Mouse (Mus musculus): ENCODE data around the gene Spop. TPM values are rescaled to one million over a fixed set of nuclear protein-coding genes. Genes with fewer than 3 reads are reported as not detected.
A peak's percentile ranks its signal among the peaks of the same experiment; 100 is the strongest.

Gene Spop
- polyA plus RNA-seq, 1 experiment from 2014 or later = 161 TPM

DNA sequence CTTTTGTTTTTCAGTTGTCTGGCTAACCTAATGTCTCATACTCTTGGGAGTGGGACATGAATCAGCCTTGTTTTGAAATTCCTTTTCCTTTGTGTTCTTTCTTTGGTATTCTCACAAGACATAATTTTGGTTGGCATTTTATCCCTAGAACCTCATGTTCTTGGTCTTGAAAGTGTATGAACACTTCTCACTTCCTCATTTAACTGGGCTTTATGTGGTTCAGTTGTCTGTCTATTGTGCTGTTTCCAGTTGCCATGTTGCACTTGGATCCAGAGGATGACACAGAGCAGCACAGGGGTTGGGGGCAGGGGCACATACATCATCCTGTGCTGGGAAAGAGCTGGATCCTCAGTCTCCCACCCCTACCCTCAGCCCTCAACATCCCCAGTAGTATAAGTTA is 2.1 kb downstream of the Spop start:
- no peak overlapping the region for H3K4me3 ChIP-seq (replicated peaks; ENCODE audit: low read depth, low read length)

DNA sequence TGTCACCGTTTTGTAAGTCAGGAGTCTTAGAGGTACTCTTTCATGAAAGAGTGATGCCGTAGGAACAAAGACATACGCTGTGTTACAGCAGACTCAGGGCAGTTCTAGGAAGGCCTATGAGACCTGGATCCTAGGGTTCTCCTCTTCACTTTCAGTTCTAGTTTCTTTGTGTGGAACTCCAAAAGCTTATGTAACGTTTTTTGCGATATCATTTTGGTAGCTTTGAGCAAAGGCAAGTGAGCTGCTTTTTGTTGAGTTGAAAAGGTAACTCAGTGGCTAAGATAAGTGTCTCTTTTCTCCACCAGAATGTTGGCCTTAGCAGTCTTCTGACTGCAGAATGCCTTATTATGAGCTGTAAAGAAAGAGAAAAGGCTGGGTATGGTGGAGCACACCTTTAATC is 3.5 kb downstream of the Spop start:
- Histone ChIP-seq H3K4me1 (ENCODE audit: control insufficient read depth, insufficient read depth, low read length) (peaks cover 23% of the 10 kb centered on the region), H3K36me3 (ENCODE audit: control insufficient read depth, insufficient read depth, low read length) (0 out of 2 replicates have a peak, but pooled peaks cover 3% of the 10 kb centered on the region), H3K9me3 (ENCODE audit: control insufficient read depth, low read length) (no peaks in the 10 kb centered on the region), H3K4me2 (ENCODE audit: low read length) (no peak overlapping the region), H3K27me3 (ENCODE audit: control insufficient read depth, insufficient read depth, low read length) (no peaks in the 10 kb centered on the region), H3K4me3 (replicated peaks; ENCODE audit: low read depth, low read length) (no peak overlapping the region), H3K9ac (replicated peaks; ENCODE audit: low read length) (no peak overlapping the region), H3K27ac (replicated peaks; ENCODE audit: low read depth, low read length) (no peak overlapping the region)
- 83% methylated on average over 5 of the region's 5 CpGs for WGBS
- ATAC-seq (ENCODE audit: low FRiP score, low TSS enrichment) (no peak), DNase-seq (no peak)

More for the DNA sequence above, 2.1 kb downstream of the Spop start:
- 0 out of 2 replicates have a peak, but pooled peaks cover 3% of the 10 kb centered on the region for H3K36me3 ChIP-seq (ENCODE audit: control insufficient read depth, insufficient read depth, low read length)
- peaks cover 28% of the 10 kb centered on the region for H3K4me1 ChIP-seq (ENCODE audit: control insufficient read depth, insufficient read depth, low read length)
- no peak overlapping the region for H3K27ac ChIP-seq (replicated peaks; ENCODE audit: low read depth, low read length)
- no peak for ATAC-seq (ENCODE audit: low FRiP score, low TSS enrichment)
- no peaks in the 10 kb centered on the region for H3K9me3 ChIP-seq (ENCODE audit: control insufficient read depth, low read length)
- H3K4me2 ChIP-seq (ENCODE audit: low read length) = peak overlapping the region; percentile 82
- DNase-seq = no peak
- no peak overlapping the region; the same call in 1 of the 2 replicates for H3K9ac ChIP-seq (replicated peaks; ENCODE audit: low read length)
- no peaks in the 10 kb centered on the region for H3K27me3 ChIP-seq (ENCODE audit: control insufficient read depth, insufficient read depth, low read length)

DNA sequence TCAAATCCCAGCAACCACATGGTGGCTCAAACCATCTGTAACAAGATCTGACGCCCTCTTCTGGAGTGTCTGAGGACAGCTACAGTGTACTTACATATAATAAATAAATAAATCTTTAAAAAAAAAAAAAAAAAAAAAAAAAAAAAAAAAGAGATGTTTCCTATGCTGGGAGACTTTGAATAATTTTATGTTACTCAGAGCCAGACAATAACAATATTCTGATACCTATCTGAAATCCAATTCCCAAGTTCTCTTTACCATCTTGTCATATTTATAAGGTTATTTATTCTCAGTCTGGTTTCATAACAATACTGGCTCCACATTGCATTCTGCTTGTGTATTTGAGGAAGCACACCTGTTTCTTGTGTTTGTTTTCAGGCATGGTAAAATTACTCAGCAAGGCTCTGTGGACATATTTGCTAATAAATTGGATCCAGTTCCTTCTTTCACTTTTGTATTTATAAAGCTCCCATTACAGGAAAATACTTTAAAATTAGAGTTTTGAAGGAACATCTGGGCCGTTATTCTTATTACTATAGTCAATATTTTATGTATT is 7.1 kb downstream of the Spop start:
- Histone ChIP-seq H3K4me2 (ENCODE audit: low read length) (no peak overlapping the region), H3K36me3 (ENCODE audit: control insufficient read depth, insufficient read depth, low read length) (0 out of 2 replicates have a peak, but pooled peaks cover 3% of the 10 kb centered on the region), H3K27ac (replicated peaks; ENCODE audit: low read depth, low read length) (no peak overlapping the region), H3K4me3 (replicated peaks; ENCODE audit: low read depth, low read length) (no peak overlapping the region), H3K27me3 (ENCODE audit: control insufficient read depth, insufficient read depth, low read length) (no peaks in the 10 kb centered on the region), H3K4me1 (ENCODE audit: control insufficient read depth, insufficient read depth, low read length) (peaks cover 12% of the 10 kb centered on the region), H3K9ac (replicated peaks; ENCODE audit: low read length) (no peak overlapping the region), H3K9me3 (ENCODE audit: control insufficient read depth, low read length) (no peaks in the 10 kb centered on the region)
- 87% methylated on average over 2 of the region's 2 CpGs for WGBS
- ATAC-seq (ENCODE audit: low FRiP score, low TSS enrichment) = no peak
- no peak for DNase-seq

DNA sequence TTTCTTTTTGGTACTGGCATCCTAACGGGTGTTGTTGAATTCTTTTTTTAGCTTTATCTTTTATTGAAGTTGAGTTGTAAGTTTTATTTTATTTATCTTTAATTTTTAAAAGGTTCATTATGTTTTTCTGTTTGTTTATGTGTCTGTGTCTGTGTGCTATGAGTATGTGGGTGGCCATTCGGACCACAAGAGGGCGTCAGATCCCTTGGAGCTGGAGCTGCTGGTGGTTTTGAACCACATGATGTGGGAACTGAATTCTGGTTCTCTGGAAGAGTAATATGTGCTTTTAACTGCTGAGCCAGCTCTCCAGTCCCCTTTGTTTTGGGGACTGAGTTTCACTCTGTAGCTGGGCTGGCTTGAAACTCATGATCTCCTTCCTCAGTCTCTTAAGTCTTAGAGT is 9.6 kb downstream of the Spop start:
- no peak overlapping the region for H3K4me2 ChIP-seq (ENCODE audit: low read length)
- ATAC-seq (ENCODE audit: low FRiP score, low TSS enrichment) = no peak
- 89% methylated on average over 3 of the region's 3 CpGs for WGBS

DNA sequence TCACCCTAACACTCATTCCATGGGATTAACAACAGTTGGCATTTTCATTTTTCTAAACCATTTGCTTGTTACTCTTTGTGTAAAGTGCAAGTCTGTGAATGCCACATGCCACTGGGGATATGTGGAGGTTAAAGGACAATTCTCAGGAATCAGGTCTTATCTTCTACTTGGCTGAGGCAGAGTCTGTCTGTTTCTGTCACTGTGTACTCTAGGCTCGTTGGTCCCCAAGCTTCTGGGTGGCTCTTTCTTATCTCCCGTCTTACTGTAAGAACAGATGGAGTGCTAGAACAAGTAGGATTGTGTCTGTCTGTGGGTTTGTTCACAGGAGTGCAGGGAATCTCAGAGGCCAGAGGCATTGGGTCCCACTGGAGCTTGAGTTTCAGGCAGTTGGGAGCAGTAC is 17.5 kb downstream of the Spop start:
- DNase-seq (no peak), ATAC-seq (ENCODE audit: low FRiP score, low TSS enrichment) (no peak)
- Histone ChIP-seq H3K9ac (replicated peaks; ENCODE audit: low read length) (no peak overlapping the region), H3K4me3 (replicated peaks; ENCODE audit: low read depth, low read length) (no peak overlapping the region), H3K27me3 (ENCODE audit: control insufficient read depth, insufficient read depth, low read length) (no peaks in the 10 kb centered on the region), H3K9me3 (ENCODE audit: control insufficient read depth, low read length) (no peaks in the 10 kb centered on the region), H3K4me1 (ENCODE audit: control insufficient read depth, insufficient read depth, low read length) (no peaks in the 10 kb centered on the region), H3K27ac (replicated peaks; ENCODE audit: low read depth, low read length) (no peak overlapping the region), H3K36me3 (ENCODE audit: control insufficient read depth, insufficient read depth, low read length) (no peaks in the 10 kb centered on the region), H3K4me2 (ENCODE audit: low read length) (no peak overlapping the region)
- WGBS = 83% methylated on average over 2 of the region's 2 CpGs

More for the DNA sequence above, 9.6 kb downstream of the Spop start:
- no peaks in the 10 kb centered on the region for H3K27me3 ChIP-seq (ENCODE audit: control insufficient read depth, insufficient read depth, low read length)
- H3K9ac ChIP-seq (replicated peaks; ENCODE audit: low read length) = no peak overlapping the region
- H3K36me3 ChIP-seq (ENCODE audit: control insufficient read depth, insufficient read depth, low read length) = 0 out of 2 replicates have a peak, but pooled peaks cover 3% of the 10 kb centered on the region
- no peaks in the 10 kb centered on the region for H3K9me3 ChIP-seq (ENCODE audit: control insufficient read depth, low read length)
- H3K4me1 ChIP-seq (ENCODE audit: control insufficient read depth, insufficient read depth, low read length) = no peaks in the 10 kb centered on the region
- H3K4me3 ChIP-seq (replicated peaks; ENCODE audit: low read depth, low read length) = no peak overlapping the region
- H3K27ac ChIP-seq (replicated peaks; ENCODE audit: low read depth, low read length) = no peak overlapping the region
- no peak for DNase-seq

GRCm38 (mm10) chr11:95432194-95432593 is 18.3 kb downstream of the Spop start:
- DNase-seq (peak; percentile 49), ATAC-seq (ENCODE audit: low FRiP score, low TSS enrichment) (no peak)

GRCm38 (mm10) chr11:95445371-95445770 is 31.5 kb downstream of the Spop start:
- no peak for DNase-seq
- Histone ChIP-seq H3K27me3 (ENCODE audit: control insufficient read depth, insufficient read depth, low read length) (no peaks in the 10 kb centered on the region), H3K9me3 (ENCODE audit: control insufficient read depth, low read length) (no peaks in the 10 kb centered on the region), H3K4me3 (replicated peaks; ENCODE audit: low read depth, low read length) (no peak overlapping the region), H3K4me1 (ENCODE audit: control insufficient read depth, insufficient read depth, low read length) (peaks cover 8% of the 10 kb centered on the region; the same call in 1 of the 2 replicates), H3K9ac (replicated peaks; ENCODE audit: low read length) (no peak overlapping the region), H3K27ac (replicated peaks; ENCODE audit: low read depth, low read length) (no peak overlapping the region), H3K36me3 (ENCODE audit: control insufficient read depth, insufficient read depth, low read length) (no peaks in the 10 kb centered on the region), H3K4me2 (ENCODE audit: low read length) (no peak overlapping the region)
- ATAC-seq (ENCODE audit: low FRiP score, low TSS enrichment) = no peak
- 2% methylated on average over 2 of the region's 2 CpGs for WGBS

More at GRCm38 (mm10) chr11:95432194-95432593, 18.3 kb downstream of the Spop start:
- WGBS = 92% methylated on average over 2 of the region's 2 CpGs
- Histone ChIP-seq H3K27ac (replicated peaks; ENCODE audit: low read depth, low read length) (no peak overlapping the region), H3K9ac (replicated peaks; ENCODE audit: low read length) (no peak overlapping the region), H3K4me3 (replicated peaks; ENCODE audit: low read depth, low read length) (no peak overlapping the region), H3K36me3 (ENCODE audit: control insufficient read depth, insufficient read depth, low read length) (no peaks in the 10 kb centered on the region), H3K9me3 (ENCODE audit: control insufficient read depth, low read length) (no peaks in the 10 kb centered on the region), H3K4me2 (ENCODE audit: low read length) (no peak overlapping the region), H3K27me3 (ENCODE audit: control insufficient read depth, insufficient read depth, low read length) (no peaks in the 10 kb centered on the region), H3K4me1 (ENCODE audit: control insufficient read depth, insufficient read depth, low read length) (no peaks in the 10 kb centered on the region)

GRCm38 (mm10) chr11:95446580-95447305 is 32.9 kb downstream of the Spop start:
- 96% methylated on average over 6 of the region's 6 CpGs for WGBS
- Histone ChIP-seq H3K4me2 (ENCODE audit: low read length) (no peak overlapping the region), H3K36me3 (ENCODE audit: control insufficient read depth, insufficient read depth, low read length) (no peaks in the 10 kb centered on the region), H3K27me3 (ENCODE audit: control insufficient read depth, insufficient read depth, low read length) (no peaks in the 10 kb centered on the region), H3K4me1 (ENCODE audit: control insufficient read depth, insufficient read depth, low read length) (peaks cover 8% of the 10 kb centered on the region; the same call in 1 of the 2 replicates), H3K27ac (replicated peaks; ENCODE audit: low read depth, low read length) (no peak overlapping the region), H3K9me3 (ENCODE audit: control insufficient read depth, low read length) (no peaks in the 10 kb centered on the region), H3K4me3 (replicated peaks; ENCODE audit: low read depth, low read length) (no peak overlapping the region), H3K9ac (replicated peaks; ENCODE audit: low read length) (no peak overlapping the region)
- ATAC-seq (ENCODE audit: low FRiP score, low TSS enrichment) (no peak), DNase-seq (no peak)

GRCm38 (mm10) chr11:95448346-95448745 is 34.5 kb downstream of the Spop start:
- Histone ChIP-seq H3K36me3 (ENCODE audit: control insufficient read depth, insufficient read depth, low read length) (no peaks in the 10 kb centered on the region), H3K27ac (replicated peaks; ENCODE audit: low read depth, low read length) (no peak overlapping the region), H3K4me2 (ENCODE audit: low read length) (no peak overlapping the region), H3K27me3 (ENCODE audit: control insufficient read depth, insufficient read depth, low read length) (no peaks in the 10 kb centered on the region), H3K4me3 (replicated peaks; ENCODE audit: low read depth, low read length) (no peak overlapping the region), H3K9me3 (ENCODE audit: control insufficient read depth, low read length) (no peaks in the 10 kb centered on the region), H3K4me1 (ENCODE audit: control insufficient read depth, insufficient read depth, low read length) (peaks cover 8% of the 10 kb centered on the region; the same call in 1 of the 2 replicates), H3K9ac (replicated peaks; ENCODE audit: low read length) (no peak overlapping the region)
- WGBS = 24% methylated on average over 3 of the region's 3 CpGs
- no peak for DNase-seq
- ATAC-seq (ENCODE audit: low FRiP score, low TSS enrichment) = no peak

Data from midbrain, embryonic 14.5 days (tissue).